Mouse (Mus musculus) stomach, postnatal 0 days (tissue): ENCODE data around the gene Ddrgk1.

Experiments
- CTCF ChIP-seq: IDR thresholded peaks from 2 replicates; pipeline ENCODE4 v1.5.1; 2016; ENCODE audit warnings: antibody characterized with exemption, low read depth, mild to moderate bottlenecking, moderate library complexity
- EP300 ChIP-seq: optimal IDR thresholded peaks from 2 replicates; pipeline ENCODE3; 2016; ENCODE audit warnings: antibody characterized with exemption

- TF ChIP-seq CTCF (no peak; the same call in 1 of the 2 replicates), EP300 (no peak)
Observed at GRCm38 (mm10) chr2:130638101-130638611, 26.3 kb downstream of the Ddrgk1 start.
